Mouse (Mus musculus) adrenal gland, postnatal 4 days (tissue): ENCODE measurements around the gene Tars. TPM values are rescaled to one million over a fixed set of nuclear protein-coding genes. Genes with fewer than 3 reads are reported as not detected.

ENCODE experiments used
- DNase-seq, 2 experiments: peaks; one replicate each; pipeline ENCODE4 v3.0.0; 2021 to 2022; ENCODE audit warnings: low spot score in 2 of 2, mixed read lengths in 2 of 2
- long read RNA-seq, 2 experiments: library from polyadenylated mRNA; stranded (forward); transcript quantifications; one replicate each; pipeline ENCODE4 v2.0.0; 2021
- total RNA-seq, 2 experiments: library from RNA; stranded (reverse); gene quantifications; 2 replicates each; pipeline ENCODE4 v1.2.3; 2021

The Tars gene
- 10 to 100 TPM; 42.7 to 49.3 TPM for total RNA-seq
- long read RNA-seq, experiment 1, full-length matches to known transcripts, result 24 of 31 reads
- long read RNA-seq, experiment 1, partial matches to known transcripts, result 5 of 31 reads
- long read RNA-seq, experiment 1, other reads (novel, unspliced or antisense), result 2 of 31 reads
- long read RNA-seq, experiment 2, full-length matches to known transcripts, result 71 of 85 reads
- long read RNA-seq, experiment 2, partial matches to known transcripts, result 5 of 85 reads
- long read RNA-seq, experiment 2, other reads (novel, unspliced or antisense), result 9 of 85 reads

GRCm38 (mm10) chr15:11399356-11400067 lies at the start of gene Tars:
Tars (minus strand) TSS chr15:11399665.
- DNase-seq, result peak; percentile 85 to 88

GRCm38 (mm10) chr15:11437361-11437760 lies 37.9 kb upstream of the Tars start:
- DNase-seq, result no peak

DNA sequence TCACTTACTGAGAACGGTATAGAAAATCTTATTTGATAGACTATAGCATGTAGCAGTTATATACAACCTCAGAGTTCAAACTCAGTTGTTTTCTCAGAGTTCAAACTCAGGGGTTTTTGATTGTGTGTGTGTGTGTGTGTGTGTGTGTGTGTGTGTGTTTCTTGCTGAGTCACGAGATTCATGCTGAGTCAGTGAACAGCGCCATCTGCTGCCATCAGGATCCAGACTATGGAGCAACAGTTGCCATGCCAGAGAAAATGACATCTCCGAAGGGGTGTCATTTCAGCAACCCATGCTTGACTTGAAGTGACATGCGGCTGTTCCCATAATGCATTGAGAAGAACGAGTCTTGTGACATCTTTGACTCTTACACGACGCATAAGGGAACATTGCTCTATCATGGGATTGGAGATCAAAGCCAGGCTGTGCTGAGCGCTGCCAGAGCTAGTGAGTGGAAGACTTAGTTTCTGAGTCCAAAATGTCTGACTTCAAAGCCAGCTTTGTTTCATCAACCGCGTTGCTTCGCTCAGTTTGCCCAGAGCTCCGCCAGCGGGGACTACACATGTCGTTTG lies 37.3 kb upstream of the Tars start:
- no peak for DNase-seq

- no peak for DNase-seq
Measured at GRCm38 (mm10) chr15:11426899-11427298, 27.4 kb upstream of the Tars start.

- DNase-seq, result no peak
Measured at GRCm38 (mm10) chr15:11413484-11413883, 14.0 kb upstream of the Tars start.

DNA sequence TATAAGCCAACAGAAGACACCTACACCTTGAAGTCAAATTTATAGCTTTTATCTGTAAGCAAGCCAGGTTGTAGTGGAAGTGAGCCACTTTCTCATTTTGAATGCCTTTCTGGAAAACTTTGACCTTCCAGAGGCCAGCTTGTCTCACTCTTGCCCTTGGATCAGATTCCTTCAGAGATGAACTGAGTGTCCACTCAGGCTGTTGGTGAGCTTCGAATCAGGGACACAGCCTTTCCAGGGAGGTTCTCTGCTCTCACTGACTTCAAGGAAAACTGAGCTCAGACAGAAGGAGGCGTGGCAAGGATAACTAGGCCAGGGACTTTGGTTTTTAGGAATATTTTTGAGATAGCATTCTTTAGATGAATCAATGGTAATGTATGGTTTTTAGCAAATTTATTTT lies 13.1 kb upstream of the Tars start:
- DNase-seq, result no peak

DNA sequence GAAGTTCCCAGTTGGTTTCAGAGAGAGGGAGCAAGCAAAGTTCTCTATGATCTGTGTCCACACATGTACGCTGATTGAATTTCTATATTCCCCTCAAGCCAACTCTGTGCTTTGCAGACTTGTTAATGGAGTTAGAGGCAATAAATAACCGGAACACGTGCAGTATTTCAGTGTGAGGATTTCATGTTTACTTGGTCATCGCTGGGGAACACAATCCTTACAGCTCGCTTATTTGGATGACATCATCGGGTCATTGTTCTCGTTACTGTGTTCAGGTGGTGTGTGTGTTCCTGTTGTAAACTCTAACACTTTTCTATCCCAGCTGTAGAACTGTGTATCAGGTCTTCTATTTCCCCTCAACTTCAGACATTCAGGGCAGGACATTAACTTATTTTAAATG lies 12.4 kb upstream of the Tars start:
- DNase-seq, result no peak

GRCm38 (mm10) chr15:11408155-11408826 lies 8.8 kb upstream of the Tars start:
- DNase-seq, result no peak

DNA sequence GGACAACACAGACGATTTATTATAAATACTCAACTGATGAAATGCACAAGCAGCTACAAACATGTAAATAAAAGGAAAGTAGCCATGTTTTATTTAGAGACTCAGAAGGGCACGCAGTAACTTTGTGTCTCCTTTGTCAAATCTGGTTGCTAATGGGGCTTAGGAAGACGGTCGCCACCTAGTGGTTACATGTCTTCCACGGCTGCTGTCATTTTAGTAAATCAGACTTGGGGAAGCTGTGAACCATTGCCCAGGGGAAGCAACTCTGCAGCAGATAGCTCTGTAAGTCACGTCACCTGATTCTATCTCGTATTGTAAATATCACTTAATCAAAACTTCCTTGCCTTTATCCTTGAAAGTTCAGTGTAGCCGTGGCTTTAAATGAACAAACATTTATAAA lies 7.9 kb upstream of the Tars start:
- no peak for DNase-seq

DNA sequence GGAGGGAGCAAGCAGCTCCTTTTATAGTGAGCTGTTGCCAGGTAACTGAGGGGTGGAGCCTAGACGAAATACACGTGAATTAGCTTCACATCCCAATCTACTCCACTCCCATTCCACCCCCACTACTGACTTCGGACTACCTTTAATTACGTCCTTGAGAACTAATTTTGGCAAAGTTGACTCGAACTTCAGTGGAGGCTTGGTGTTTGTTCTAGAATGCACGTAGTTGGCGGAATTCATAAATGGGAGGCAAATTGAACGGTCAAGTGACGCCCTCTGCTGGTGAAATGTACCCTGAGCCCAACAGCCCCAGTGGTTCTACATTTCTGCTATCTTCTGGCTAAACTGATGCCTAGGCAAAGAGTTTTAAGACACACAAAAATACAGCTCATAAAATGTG lies 7.3 kb upstream of the Tars start:
- DNase-seq, result no peak

- no peak for DNase-seq
Measured at GRCm38 (mm10) chr15:11398676-11399350, 652 bp downstream of the Tars start.

DNA sequence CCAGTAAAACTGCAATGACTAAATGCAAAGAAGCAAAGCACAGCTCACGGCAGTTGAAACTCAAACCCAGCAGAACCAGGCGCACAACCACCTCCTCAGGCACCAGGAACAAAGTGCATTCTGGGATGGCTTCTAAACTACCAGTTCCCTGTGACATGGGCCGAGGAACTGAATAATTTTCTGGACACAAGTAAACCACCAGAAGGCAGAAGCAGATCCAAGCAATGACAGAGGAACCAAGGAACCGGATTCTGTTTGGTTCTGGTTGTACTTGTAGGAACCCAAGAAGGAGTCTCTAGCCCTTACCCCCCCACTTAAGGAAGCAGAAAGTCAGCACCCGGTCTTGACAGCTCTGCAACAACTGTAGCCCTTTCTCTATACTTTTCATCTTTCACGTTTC lies 3.0 kb downstream of the Tars start:
- no peak for DNase-seq

DNA sequence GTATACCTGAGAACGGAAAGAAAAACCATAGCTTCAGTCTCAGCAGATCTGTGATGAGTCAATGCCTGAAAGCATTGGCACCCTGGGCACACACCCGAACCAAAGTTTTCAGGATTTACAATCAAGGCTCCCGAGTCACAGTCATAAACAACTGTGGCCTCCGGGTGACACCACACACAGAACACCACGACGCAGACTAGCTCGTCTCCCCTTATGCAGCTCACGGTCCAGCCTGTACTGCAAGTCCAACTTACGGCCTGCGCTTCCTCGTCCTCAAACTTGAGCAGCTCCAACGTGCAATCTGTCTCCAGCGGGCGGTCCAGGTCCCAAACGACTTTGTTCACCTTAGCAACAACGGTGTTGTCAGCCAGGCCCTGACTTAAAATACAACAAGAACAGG lies 6.6 kb downstream of the Tars start:
- DNase-seq, result no peak

DNA sequence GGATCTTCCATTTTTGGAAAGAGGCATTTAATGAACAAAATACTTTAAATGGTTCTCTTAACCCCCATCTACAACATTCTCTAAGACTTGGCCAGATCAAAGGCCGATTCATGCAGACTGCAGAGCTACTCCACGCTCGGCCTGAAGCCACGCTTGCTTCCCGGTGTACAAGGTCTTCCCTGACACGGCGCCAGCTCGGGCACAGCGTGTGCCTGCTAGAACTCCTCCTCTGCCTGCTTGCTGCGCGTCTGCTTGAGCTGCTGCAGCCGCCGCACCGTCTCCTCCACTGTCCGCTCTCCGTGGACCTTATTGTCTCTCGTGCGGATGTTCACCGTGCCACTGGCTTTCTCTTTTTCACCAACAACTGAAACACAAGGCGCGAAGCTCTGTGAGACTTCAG lies 15.7 kb downstream of the Tars start:
- DNase-seq, result no peak

GRCm38 (mm10) chr15:11382585-11382984 lies 16.9 kb downstream of the Tars start:
- no peak for DNase-seq

DNA sequence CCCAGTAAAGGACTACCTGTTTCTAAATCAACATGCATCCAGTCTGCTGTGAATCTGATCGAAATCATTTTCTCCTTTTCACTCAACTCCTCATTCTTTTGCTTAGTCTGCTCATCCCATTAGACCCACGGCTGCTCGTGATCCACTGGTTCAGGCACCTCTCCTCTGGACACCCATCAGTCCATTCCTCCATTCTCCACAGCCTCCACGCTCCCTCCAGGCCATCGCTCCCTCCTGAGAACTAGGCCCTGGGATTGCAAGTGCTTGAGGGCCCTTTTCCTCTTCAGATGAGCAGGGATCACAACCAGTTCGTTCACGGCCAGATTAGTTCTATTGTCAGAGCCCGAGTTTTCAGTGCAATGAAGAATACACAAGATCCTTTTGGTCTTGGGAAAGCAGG lies 18.8 kb downstream of the Tars start:
- DNase-seq, result no peak

DNA sequence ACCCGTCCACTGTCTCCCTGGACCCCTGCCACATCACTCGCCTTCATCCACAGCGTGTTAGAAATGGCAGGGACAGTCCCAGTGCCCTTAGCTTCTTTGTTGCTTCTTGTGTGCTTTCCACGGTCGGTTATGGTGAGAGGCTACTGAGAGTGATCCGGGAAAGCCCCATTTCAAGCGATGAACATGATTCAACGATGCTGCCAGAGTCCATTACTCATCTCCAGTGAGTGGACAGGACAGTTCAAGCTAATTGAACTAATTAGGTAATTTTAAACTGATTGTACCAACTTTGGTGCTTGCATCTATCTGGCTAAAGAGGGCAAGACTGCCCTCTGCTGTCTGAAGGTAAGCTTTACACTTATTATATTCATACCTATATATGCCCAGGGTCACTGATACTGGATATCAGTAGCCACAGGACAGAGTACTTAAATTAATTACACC lies 19.4 kb downstream of the Tars start:
- DNase-seq, result no peak

DNA sequence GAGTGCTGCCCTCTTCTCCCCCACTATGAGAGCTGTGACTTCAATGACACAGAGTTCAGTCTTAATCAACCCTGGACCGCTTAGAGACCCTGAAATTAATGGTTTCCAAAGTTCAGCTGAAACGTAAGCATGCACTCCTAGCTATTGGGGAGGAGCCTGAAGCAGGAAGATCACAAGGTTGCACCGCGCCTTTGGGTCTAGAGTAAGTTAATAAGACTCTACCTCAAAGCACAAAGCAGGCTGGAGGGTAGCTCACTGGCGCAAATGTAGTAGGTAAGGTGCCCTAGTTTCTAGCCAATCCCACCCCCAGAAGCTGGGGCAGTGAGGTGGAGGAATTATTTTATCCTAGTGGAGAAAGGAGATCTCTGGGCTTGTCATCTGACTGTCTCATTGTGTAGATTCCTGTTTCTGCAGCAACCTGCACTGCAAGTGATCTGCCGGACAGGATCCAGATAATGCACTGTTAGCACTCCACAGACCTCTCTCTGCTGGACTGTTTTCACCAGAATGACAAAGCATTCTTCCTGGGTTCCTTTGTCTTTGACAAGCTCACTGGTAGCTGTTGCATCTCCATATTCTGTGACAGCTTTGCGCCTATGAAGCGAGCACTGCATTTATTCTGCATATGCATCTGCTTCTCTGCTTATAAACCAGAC lies 19.9 kb downstream of the Tars start:
- DNase-seq, result no peak

- no peak for DNase-seq
Measured at GRCm38 (mm10) chr15:11370477-11371085, 28.9 kb downstream of the Tars start.

DNA sequence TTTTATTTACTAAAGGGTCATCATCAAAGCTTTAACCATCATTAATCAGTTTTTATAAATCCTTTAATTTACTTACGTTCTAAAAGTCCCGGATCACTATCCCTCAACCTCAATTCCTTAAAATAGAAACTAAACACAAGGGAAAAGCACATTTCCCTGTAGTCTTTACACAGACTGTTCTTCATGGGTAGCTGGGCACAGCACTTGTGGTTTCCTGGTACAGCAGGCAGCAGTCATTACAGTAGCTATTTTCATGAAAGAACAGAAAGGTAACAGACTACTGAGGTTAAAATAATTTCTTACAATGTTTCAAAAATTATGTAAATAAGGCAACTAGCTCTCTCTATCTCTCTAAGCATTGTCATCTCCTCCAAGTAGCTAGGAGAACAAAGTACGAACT lies 29.9 kb downstream of the Tars start:
- no peak for DNase-seq
